ENCODE assay signal across 8 mouse cellular contexts in genomic region chr8:122575735-122576647, GRCm38 (mm10). TPM values are rescaled to one million over a fixed set of nuclear protein-coding genes. Genes with fewer than 3 reads are reported as not detected.
DNase-seq lines count a peak whose midpoint lies in the region; ATAC-seq and TF ChIP-seq lines count a peak whose summit lies in the region.

No protein-coding gene starts in this region.

- H3K4me3 ChIP-seq in thymus, adult 2 months (ENCODE audit: control insufficient read depth, insufficient read depth, low read length), result peak overlapping the region; percentile 69
- peak overlapping the region; percentile 77 for H3K4me3 ChIP-seq in intestine, embryonic 15.5 days (replicated peaks)

- WGBS in thymus, adult 2 months, result 19% methylated on average over 21 of the region's 21 CpGs
- WGBS in intestine, embryonic 15.5 days, result 11% methylated on average over 21 of the region's 21 CpGs

- TF ChIP-seq POLR2A in thymus, adult 2 months (IDR thresholded peaks at IDR 0.05; ENCODE audit: control insufficient read depth, extremely low read depth, insufficient read depth, low read length, poor library complexity), result no peak; the same call in 1 of the 2 replicates

- peak overlapping the region; percentile 83 for H3K9ac ChIP-seq in intestine, embryonic 15.5 days

- no peaks in the 10 kb centered on the region for H3K9me3 ChIP-seq in intestine, embryonic 15.5 days

- H3K36me3 ChIP-seq in thymus, adult 2 months (ENCODE audit: control insufficient read depth, insufficient read depth, low read length), result peaks cover 15% of the 10 kb centered on the region
- H3K36me3 ChIP-seq in intestine, embryonic 15.5 days, result peaks cover 17% of the 10 kb centered on the region

- H3K27me3 ChIP-seq in thymus, adult 2 months (ENCODE audit: control insufficient read depth, insufficient read depth, low read length), result no peaks in the 10 kb centered on the region
- no peaks in the 10 kb centered on the region for H3K27me3 ChIP-seq in intestine, embryonic 15.5 days (replicated peaks)

- ATAC-seq in intestine, embryonic 15.5 days, result peak; percentile 16

- peak overlapping the region; percentile 81 for H3K4me2 ChIP-seq in intestine, embryonic 15.5 days (replicated peaks)

- no peak for TF ChIP-seq CTCF in thymus, adult 2 months (IDR thresholded peaks at IDR 0.05; ENCODE audit: borderline replicate concordance, control insufficient read depth, extremely low read depth, insufficient read depth, low read length, poor library complexity)

- DNase-seq in cerebellum, adult 8-10 months, result peak; percentile 33
- DNase-seq in cerebellum, adult 9-10 months, result no peak
- no peak for DNase-seq in thymus, adult 2 months
- DNase-seq in thymus, postnatal 10 days (ENCODE audit: low spot score in 2 of 2), result no peak
- peak; percentile 41 for DNase-seq in naive thymus-derived CD4-positive, alpha-beta T cell, adult 2 months (ENCODE audit: low read depth)
- no peak for DNase-seq in right cerebral cortex, postnatal 25 days
- no peak for DNase-seq in right cerebral cortex, postnatal 10 days (ENCODE audit: low spot score in 2 of 2)

- no peak overlapping the region for H3K27ac ChIP-seq in thymus, adult 2 months (ENCODE audit: control insufficient read depth, insufficient read depth, low read length)
- H3K27ac ChIP-seq in intestine, embryonic 15.5 days, result peak overlapping the region; percentile 85

- H3K4me1 ChIP-seq in thymus, adult 2 months (replicated peaks; ENCODE audit: control insufficient read depth, insufficient read depth, low read length), result peaks cover 21% of the 10 kb centered on the region
- peaks cover 37% of the 10 kb centered on the region for H3K4me1 ChIP-seq in intestine, embryonic 15.5 days (replicated peaks)

RNA-seq across cellular contexts. Expression of gene Aprt, which starts 0.7 kb away (rescaled TPM):
- 119 and 136 TPM in 2 replicates for polyA plus RNA-seq in thymus, adult 2 months (2012; rRNA removed)
- 545 and 612 TPM in 2 replicates for polyA plus RNA-seq in intestine, embryonic 15.5 days (2015; fragmentation: Nextera tagmentation; extraction: Ambion mirVana)

RNA-seq across cellular contexts. Expression of gene Cdt1, which starts 8.2 kb away (rescaled TPM):
- 136 and 210 TPM in 2 replicates for polyA plus RNA-seq in thymus, adult 2 months (2012; rRNA removed)
- polyA plus RNA-seq in intestine, embryonic 15.5 days (2015; fragmentation: Nextera tagmentation; extraction: Ambion mirVana), result 40.3 and 41.8 TPM in 2 replicates

RNA-seq across cellular contexts. Expression of gene Piezo1, which starts 24.9 kb away (rescaled TPM):
- 93.6 and 106 TPM in 2 replicates for polyA plus RNA-seq in thymus, adult 2 months (2012; rRNA removed)
- polyA plus RNA-seq in intestine, embryonic 15.5 days (2015; fragmentation: Nextera tagmentation; extraction: Ambion mirVana), result 10.8 and 12.2 TPM in 2 replicates

RNA-seq across cellular contexts. Expression of gene Galns, which starts 35.3 kb away (rescaled TPM):
- polyA plus RNA-seq in thymus, adult 2 months (2012; rRNA removed), result 15.6 and 19.2 TPM in 2 replicates
- 17.1 and 18.8 TPM in 2 replicates for polyA plus RNA-seq in intestine, embryonic 15.5 days (2015; fragmentation: Nextera tagmentation; extraction: Ambion mirVana)

RNA-seq across cellular contexts. Expression of gene Trappc2l, which starts 35.4 kb away (rescaled TPM):
- polyA plus RNA-seq in thymus, adult 2 months (2012; rRNA removed), result 104 and 133 TPM in 2 replicates
- polyA plus RNA-seq in intestine, embryonic 15.5 days (2015; fragmentation: Nextera tagmentation; extraction: Ambion mirVana), result 58.0 and 76.0 TPM in 2 replicates

Comparison
In these comparisons a context has a peak if more than half of its experiments do, and no peak if none do; other contexts are left out.
1. DNase-seq: peak in cerebellum, adult 8-10 months (single experiment) and naive thymus-derived CD4-positive, alpha-beta T cell, adult 2 months (single experiment); none in cerebellum, adult 9-10 months (single experiment), thymus, adult 2 months (single experiment), thymus, postnatal 10 days (0 of 2), right cerebral cortex, postnatal 25 days (single experiment) and right cerebral cortex, postnatal 10 days (0 of 2).